Mouse (Mus musculus) frontal cortex, postnatal 25 days (tissue): ENCODE data around the gene Ier5.

Experiments used
- DNase-seq, 2 experiments: peaks; one replicate each; pipeline ENCODE4 v3.0.0; 2022; ENCODE audit warnings: low spot score in 2 of 2

Ier5 gene

GRCm38 (mm10) chr1:155098486-155099279 lies 753 bp downstream of the Ier5 start:
- no peak for DNase-seq

GRCm38 (mm10) chr1:155097931-155098485 lies 1.4 kb downstream of the Ier5 start:
- no peak for DNase-seq

- DNase-seq = no peak
Measured at GRCm38 (mm10) chr1:155097354-155097753, 2.1 kb downstream of the Ier5 start.

DNA sequence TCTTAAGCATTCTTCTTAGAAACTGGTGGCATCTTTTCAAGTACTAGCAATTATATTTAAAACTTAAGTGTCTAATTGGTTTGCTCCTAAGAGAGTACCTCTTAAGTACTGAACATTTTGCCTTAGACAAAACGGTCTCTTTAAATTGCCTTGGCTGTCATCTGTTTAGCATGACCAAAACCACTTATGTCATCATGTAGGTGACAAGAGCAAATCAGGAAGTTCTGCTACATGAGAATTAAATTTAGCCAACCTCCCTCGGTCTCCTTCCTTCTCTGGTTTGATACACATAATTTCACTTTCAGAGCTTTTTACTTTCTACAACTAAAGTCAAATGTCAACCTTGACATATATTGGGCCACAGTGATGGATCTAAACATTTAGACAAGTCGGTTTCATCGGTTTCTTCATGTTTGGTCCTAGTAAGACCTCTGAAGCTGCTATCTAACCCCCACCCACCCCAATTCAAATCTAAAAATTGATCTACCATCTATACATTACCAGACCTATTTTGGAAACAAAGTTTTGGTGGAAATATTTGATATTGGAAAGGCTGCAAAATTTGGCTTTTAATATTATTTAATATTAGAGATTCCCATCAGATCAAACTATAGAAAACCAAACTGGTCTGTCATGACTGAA lies 2.7 kb downstream of the Ier5 start:
- DNase-seq = no peak

GRCm38 (mm10) chr1:155093971-155094707 lies 5.3 kb downstream of the Ier5 start:
- DNase-seq = no peak

DNA sequence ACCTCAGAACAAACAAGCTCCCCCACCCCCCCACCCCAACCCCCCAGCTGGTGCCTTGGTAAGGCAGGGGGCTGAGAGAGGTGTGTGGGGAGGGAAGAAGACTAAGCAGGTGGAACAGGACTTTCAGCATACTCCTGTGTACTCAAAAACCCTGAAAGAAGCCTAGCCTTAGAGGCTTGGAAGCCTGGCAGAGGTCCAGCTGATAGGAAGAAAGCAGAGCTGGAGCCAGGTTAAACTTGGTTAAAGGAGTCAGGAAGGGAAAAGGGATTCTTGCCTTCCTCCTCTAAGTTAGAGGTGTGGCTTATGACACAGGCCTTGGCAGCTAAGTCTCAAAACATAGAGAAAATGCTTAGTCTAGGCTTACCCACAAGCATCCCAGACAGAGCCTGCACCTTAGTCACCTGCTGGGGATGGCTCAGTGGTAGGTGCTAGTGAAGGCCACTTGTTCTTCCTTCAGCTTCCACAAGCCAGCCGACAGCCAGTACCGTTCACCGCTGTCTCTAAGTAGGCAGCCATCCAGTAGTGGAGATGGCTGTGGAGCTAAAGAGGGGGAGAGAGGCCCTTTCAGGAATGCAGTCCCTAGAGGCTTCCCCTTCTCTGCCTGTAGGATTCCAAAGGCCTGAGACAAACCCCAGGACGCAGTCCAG lies 6.2 kb downstream of the Ier5 start:
- DNase-seq = no peak

DNA sequence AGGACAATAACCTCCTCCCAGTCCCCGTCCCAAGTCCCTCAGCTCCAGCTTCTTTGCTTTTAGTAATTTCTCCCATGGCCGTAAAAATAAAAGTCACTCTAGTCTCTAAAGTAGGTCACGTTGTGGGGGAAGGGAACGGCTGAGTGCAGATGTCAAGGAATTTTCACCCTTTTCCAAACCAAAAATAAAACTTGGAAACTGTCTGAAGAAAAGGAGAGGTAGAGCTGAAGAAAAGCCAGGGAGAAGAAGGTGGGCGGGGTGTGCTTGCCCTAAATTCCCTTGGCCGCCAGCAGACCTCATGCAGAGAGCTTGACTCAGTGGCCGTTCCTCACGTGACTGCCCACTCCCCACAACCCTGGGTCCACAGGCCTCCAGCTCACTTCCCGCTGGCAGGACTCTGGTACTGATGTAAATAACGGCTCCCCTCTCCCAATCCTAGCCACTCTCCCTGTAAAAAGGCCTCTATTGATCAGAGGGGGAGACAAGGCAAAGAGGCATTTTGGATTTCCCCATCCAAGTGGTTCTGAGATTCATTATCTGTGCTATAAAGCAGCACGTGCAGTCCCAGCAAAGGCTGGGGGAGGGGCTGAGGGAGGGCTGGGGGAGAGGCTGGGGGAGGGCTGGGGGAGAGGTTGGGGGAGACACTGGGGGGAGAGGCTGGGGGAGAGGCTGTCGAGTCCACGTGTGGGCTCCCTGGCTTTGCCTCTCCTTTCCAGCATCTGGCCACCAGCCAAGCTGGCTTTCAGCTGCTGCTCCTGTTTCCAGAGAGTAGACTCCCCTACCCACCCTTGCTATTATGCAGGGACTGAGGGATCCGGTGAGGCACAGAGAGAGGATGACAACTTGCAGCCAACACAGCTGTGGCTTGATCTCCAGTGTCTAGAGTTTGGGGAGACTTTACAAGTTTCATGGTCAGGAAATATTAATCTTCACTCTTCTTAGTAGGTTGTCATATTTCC lies 7.3 kb downstream of the Ier5 start:
- DNase-seq = no peak

- peak; percentile 39 to 47 for DNase-seq
Measured at GRCm38 (mm10) chr1:155091374-155091841, 8.0 kb downstream of the Ier5 start.

- DNase-seq = no peak
Measured at GRCm38 (mm10) chr1:155090736-155091135, 8.7 kb downstream of the Ier5 start.

- DNase-seq = no peak
Measured at GRCm38 (mm10) chr1:155090327-155090726, 9.1 kb downstream of the Ier5 start.

DNA sequence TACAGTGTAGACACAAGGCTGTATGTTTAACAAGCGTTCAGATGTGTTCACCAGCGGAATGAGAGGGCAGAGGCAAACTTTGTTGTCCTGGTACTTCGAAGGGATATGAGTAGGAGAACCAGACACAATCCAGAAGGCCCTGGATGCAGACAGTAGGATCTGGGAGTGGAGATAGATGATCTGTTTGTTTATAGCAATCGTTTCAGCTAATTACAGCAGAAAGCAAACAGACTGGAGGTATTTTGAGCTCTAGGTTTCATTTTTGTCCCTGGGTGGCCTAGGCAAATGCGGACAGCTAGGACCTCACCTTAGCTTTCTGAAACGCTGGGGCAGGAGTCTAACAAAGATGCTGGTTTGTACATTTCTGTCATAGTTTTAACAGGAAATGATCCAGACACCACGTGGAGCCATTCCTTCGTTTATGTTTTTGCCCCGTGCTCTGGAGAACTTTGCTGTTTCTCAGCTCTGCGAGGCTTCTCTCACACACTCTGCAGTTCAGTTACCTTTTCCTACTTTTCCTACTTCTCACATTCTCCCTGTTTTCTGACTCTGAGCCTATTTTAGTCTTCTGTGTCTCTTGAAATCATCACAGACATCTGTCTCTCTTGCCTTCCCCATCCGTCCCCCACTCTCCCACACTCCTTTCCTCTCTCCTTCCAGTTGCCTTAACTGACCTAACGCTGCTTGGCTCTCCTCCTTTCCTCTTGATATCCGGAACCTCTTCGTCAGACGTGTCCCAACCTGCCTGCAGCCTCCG lies 10.4 kb downstream of the Ier5 start:
- no peak for DNase-seq

- DNase-seq = no peak
Measured at GRCm38 (mm10) chr1:155088046-155088445, 11.4 kb downstream of the Ier5 start.

DNA sequence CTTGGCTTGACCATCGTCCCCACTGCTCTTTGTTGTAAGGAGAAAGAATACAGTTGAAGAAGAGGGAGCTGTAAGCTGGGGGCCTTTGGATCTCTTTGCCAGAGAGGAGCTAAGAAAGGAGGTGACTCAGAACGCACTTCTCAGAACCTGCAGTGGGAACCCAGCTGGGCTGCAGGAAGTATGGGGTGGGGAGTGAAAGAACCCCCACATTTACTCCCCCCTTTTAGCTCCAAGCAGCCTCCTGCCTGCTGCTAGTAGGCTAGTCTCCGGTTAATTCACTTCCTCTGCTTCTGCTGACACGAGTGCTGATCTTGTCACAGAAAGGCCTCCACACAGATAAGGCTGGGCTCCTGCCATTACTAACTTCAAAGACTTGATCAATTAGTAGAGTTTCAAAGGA lies 12.5 kb downstream of the Ier5 start:
- no peak for DNase-seq

DNA sequence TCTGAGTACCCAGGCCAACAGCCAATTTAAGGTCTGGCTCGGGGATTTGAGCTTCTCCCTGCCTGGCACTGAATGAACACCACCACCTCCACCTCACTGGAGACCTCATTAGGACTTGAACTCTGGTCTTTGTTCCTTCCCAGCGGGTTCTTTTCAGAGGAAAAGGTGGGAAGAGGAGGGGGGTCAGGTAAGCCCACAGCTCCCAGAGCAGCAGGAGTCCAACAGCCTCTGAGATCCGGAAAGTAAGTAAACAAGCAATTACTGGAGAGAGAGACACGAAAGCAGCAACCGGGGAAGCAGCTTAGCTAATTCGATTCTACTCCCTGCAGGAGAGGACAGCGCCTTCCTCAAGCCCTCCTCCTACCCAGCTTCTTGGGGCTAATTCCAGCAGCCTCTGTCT lies 13.0 kb downstream of the Ier5 start:
- no peak for DNase-seq

DNA sequence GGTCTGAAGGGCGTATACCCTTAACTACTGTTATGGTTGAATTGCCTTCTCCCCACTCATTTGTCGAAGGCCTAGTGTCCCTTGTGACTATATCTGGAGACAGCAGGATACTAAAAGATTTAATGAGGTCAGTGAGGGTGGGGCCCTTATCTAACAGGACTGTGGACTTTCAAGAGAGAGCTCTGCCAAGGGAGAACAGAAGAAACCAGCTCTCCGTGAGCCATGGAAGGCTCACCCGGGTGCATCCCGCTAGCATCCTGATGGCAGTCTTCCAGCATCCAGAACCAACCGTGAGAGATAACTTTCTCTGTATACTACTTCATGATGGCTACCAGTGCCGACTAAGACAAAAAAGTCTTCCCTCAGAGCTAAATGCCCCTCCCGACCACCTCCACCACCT lies 14.6 kb downstream of the Ier5 start:
- no peak for DNase-seq

DNA sequence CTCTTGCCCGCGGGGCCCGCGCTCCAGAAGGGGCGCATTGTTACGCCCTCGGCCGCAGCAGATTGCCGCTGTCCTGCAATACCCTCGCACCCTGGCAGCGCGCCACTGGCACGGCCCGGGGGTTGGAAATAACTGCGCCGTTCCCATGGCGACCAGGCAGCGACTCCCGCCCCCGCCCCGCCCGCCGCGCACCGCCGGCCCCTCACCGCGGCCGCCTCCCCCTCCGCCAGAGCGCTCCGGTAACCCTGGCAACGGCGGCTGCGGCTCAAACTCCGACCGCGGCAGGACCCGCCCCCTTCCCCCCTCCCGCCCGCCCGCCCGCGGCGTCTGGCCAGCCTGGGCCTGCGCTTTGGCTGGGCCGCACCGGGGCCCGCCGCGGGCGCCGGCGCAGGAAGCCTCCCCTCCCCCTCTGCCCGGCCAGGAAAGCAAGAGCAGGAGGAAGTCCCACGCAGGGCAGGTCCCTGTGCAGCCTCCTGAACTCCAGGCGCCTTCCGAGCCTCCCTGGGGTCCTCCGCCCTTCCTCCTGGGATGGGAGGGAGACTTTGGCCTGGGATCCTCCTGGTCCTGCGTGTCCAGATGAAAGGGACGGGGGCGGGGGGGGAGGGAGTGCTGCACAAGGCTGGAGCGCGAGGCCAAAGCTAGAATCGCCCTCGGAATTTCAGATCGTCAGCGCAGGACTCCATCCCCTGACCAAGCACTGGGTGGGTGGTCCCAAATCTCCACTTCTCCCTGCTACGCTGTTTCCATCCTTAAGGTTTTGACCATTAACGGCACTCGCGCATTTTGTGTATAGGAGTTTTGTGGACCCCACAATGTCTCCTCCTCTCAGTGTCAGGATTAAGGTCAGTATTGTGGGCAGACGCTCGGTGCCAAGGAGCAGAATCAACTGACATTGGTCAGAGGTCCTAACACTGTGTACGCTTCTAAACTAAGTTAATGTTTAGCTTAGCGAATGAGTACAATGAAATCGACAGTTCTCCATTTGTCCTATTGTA lies 15.9 kb downstream of the Ier5 start:
- peak; percentile 84 to 91 for DNase-seq

DNA sequence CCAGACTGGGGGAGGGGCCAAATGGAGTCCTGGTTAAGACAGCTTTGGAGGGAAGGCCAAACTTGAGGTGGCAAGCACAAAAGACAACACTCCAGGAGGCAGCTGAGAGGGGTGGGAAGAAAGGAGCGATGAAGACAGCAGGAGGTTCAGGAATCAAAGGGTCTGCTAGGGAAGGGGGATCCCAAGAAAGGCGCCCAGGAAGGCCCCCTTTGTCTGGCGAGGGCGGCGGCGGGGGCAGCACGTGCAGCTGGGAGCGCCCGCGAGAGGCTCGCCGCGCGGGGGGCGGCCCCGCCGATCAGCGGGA lies 16.5 kb downstream of the Ier5 start:
- no peak for DNase-seq

DNA sequence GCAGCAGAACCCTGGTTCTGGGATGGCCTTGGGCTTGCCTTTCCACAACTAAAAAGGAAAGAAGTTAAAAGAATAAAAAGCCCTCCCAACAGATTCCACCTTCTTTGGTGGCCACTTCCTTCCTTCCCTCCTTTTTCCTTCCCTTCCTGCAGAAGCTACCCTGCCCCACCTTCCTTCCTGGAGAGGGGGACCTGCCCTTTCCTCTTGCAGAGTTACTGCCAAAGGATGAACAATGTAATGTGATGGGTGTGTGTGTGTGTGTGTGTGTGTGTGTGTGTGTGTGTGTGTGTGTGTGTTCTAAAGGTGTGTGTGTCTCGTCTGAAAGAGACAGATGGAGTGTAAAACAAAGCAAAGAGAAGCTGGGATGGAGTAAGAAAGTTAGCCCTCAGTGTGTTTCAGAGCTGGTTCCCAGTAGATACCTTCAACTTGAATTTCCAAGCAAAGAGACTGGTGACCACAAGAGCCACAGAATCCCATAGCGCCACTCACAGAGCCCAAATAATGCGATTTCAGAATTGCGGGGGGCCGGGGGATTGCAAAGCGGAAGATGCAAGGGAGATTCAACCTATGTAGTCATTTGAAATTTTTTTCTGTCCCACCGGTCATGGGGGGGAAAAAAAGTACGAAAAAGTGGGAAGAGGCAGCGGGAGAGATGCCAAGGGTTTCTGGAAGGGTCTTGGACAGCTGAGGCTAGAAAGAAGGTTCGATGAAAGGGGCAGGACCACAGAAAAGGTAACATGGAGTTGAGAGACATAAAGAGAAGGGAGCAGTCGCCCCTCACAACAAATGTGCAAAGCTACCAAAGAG lies 17.1 kb downstream of the Ier5 start:
- no peak for DNase-seq
